Mouse (Mus musculus) cerebellum, postnatal 14 days (tissue): Measurements from ENCODE around the gene Gm13279.
A peak's percentile ranks its signal among the peaks of the same experiment; 100 is the strongest.
"Not testable (repeated sequence)": the region's sequence is repeated elsewhere in the genome, so short reads cannot be mapped to it uniquely, and the experiment has no call there.

Source experiments
- DNase-seq, 2 experiments: peaks; one replicate each; pipeline ENCODE4 v3.0.0; 2021; ENCODE audit warnings: mixed read lengths in 2 of 2

Gene Gm13279

GRCm38 (mm10) chr4:88797097-88797496 lies at the start of gene Gm13279:
TSS of gene Gm13279 (plus strand) at chr4:88797397.
- DNase-seq = not testable (repeated sequence)

GRCm38 (mm10) chr4:88749926-88750325 lies 47.3 kb upstream of the Gm13279 start:
- no peak for DNase-seq

- DNase-seq = peak; percentile 72 to 74
Observed at GRCm38 (mm10) chr4:88754818-88755340, 42.3 kb upstream of the Gm13279 start, which contains the start of gene Gm13271. TSS of gene Gm13271 (plus strand) at chr4:88754868.

- DNase-seq = peak in 1 of 2 experiments; percentile 18
Observed at GRCm38 (mm10) chr4:88756581-88757513, 40.4 kb upstream of the Gm13279 start.

- peak; percentile 87 to 88 for DNase-seq
Observed at GRCm38 (mm10) chr4:88757628-88758031, 39.6 kb upstream of the Gm13279 start.

GRCm38 (mm10) chr4:88758751-88759150 lies 38.4 kb upstream of the Gm13279 start:
- DNase-seq = not testable (repeated sequence)

- DNase-seq = peak; percentile 30 to 41
Observed at GRCm38 (mm10) chr4:88759610-88760268, 37.5 kb upstream of the Gm13279 start, which contains the start of gene Gm13283. TSS of gene Gm13283 (plus strand) at chr4:88760119.

GRCm38 (mm10) chr4:88760431-88760830 lies 36.8 kb upstream of the Gm13279 start:
- peak; percentile 54 to 59 for DNase-seq

GRCm38 (mm10) chr4:88761776-88762175 lies 35.4 kb upstream of the Gm13279 start:
- peak; percentile 70 to 72 for DNase-seq

- DNase-seq = peak in 1 of 2 experiments; percentile 23
Observed at GRCm38 (mm10) chr4:88762341-88762740, 34.9 kb upstream of the Gm13279 start.

GRCm38 (mm10) chr4:88763384-88764018 lies 33.7 kb upstream of the Gm13279 start:
- peak; percentile 21 to 33 for DNase-seq

GRCm38 (mm10) chr4:88773534-88773933 lies 23.7 kb upstream of the Gm13279 start, which contains the start of gene Gm13290:
TSS of gene Gm13290 (plus strand) at chr4:88773834.
- not testable (repeated sequence) for DNase-seq

- DNase-seq = not testable (repeated sequence)
Observed at GRCm38 (mm10) chr4:88776622-88777021, 20.6 kb upstream of the Gm13279 start, which contains the start of gene Gm13289. TSS of gene Gm13289 (plus strand) at chr4:88776922.

- not testable (repeated sequence) for DNase-seq
Observed at GRCm38 (mm10) chr4:88779550-88779949, 17.6 kb upstream of the Gm13279 start, which contains the start of gene Gm13272. TSS of gene Gm13272 (plus strand) at chr4:88779850.

GRCm38 (mm10) chr4:88780320-88780719 lies 16.9 kb upstream of the Gm13279 start:
- not testable (repeated sequence) for DNase-seq

GRCm38 (mm10) chr4:88781831-88782230 lies 15.4 kb upstream of the Gm13279 start, which contains the start of gene Ifnz:
TSS of gene Ifnz (plus strand) at chr4:88782131.
- not testable (repeated sequence) for DNase-seq

- not testable (repeated sequence) for DNase-seq
Observed at GRCm38 (mm10) chr4:88782335-88782734, 14.9 kb upstream of the Gm13279 start.

GRCm38 (mm10) chr4:88785409-88785808 lies 11.8 kb upstream of the Gm13279 start, which contains the start of gene Gm13276:
TSS of gene Gm13276 (plus strand) at chr4:88785709.
- DNase-seq = not testable (repeated sequence)

GRCm38 (mm10) chr4:88788402-88788801 lies 8.8 kb upstream of the Gm13279 start, which contains the start of gene Gm13277:
TSS of gene Gm13277 (plus strand) at chr4:88788632.
- DNase-seq = peak; percentile 76

GRCm38 (mm10) chr4:88791250-88791649 lies 5.9 kb upstream of the Gm13279 start, which contains the start of gene Gm13278:
TSS of gene Gm13278 (plus strand) at chr4:88791550.
- DNase-seq = not testable (repeated sequence)

- DNase-seq = peak; percentile 42 to 61
Observed at GRCm38 (mm10) chr4:88793936-88794675, 3.1 kb upstream of the Gm13279 start, which contains the start of gene Gm13275. TSS of gene Gm13275 (plus strand) at chr4:88794487.
